Mouse (Mus musculus) forebrain, embryonic 16.5 days (tissue): ENCODE measurements around the gene Sirt6. TPM values are rescaled to one million over a fixed set of nuclear protein-coding genes. Genes with fewer than 3 reads are reported as not detected.

Experiments used
- ATAC-seq: fragments of 200-750 bp; cut with Nextera tagmentation; 2 replicates; pipeline ENCODE4 v1.8.0; 2017; ENCODE audit warnings: mild to moderate bottlenecking, moderate library complexity
- H3K27ac ChIP-seq: fragments of 300-500 bp; sonication (generic); 2 replicates; pipeline ENCODE4 v1.5.1; 2014; ENCODE audit warnings: low read length, control low read depth
- H3K27me3 ChIP-seq: fragments of 300-500 bp; sonication (generic); replicated peaks from 2 replicates; pipeline ENCODE4 v1.6.1; 2014; ENCODE audit warnings: low read length; ENCODE audit not compliant: control insufficient read depth, insufficient read depth
- H3K36me3 ChIP-seq: fragments of 300-500 bp; sonication (generic); 2 replicates; pipeline ENCODE4 v1.6.1; 2014; ENCODE audit not compliant: control insufficient read depth, insufficient read depth
- H3K4me1 ChIP-seq: fragments of 300-500 bp; sonication (generic); replicated peaks from 2 replicates; pipeline ENCODE4 v1.6.1; 2014; ENCODE audit warnings: low read length; ENCODE audit not compliant: control insufficient read depth, insufficient read depth
- H3K4me2 ChIP-seq: fragments of 300-500 bp; sonication (generic); 2 replicates; pipeline ENCODE4 v1.6.1; 2014; ENCODE audit warnings: mild to moderate bottlenecking, low read length, control low read depth
- H3K4me3 ChIP-seq: fragments of 300-500 bp; sonication (generic); replicated peaks from 2 replicates; pipeline ENCODE4 v1.5.1; 2014; ENCODE audit warnings: mild to moderate bottlenecking, low read length, control low read depth
- H3K9ac ChIP-seq: fragments of 300-500 bp; sonication (generic); replicated peaks from 2 replicates; pipeline ENCODE4 v1.6.1; 2014; ENCODE audit warnings: low read depth, low read length, control low read depth
- H3K9me3 ChIP-seq: fragments of 300-500 bp; sonication (generic); 2 replicates; pipeline ENCODE4 v1.6.1; 2016; ENCODE audit warnings: low read length; ENCODE audit not compliant: control insufficient read depth
- WGBS: fragments of 180-500 bp; shearing (Covaris S2); extraction: QIAGEN DNeasy Blood & Tissue Kit; methylation state at CpG from one replicate; pipeline ENCODE4 v1.1.7; 2014; 5-methylcytosine and 5-hydroxymethylcytosine counted together
- polyA plus RNA-seq: library from polyadenylated mRNA; unstranded; fragments of >200 nt; fragmentation: Nextera tagmentation; extraction: Ambion mirVana; gene quantifications from 2 replicates; pipeline ENCODE4 v1.2.1, GENCODE M21; 2015

Gene Sirt6
- polyA plus RNA-seq, 1 experiment from 2014 or later = 55.1 TPM

GRCm38 (mm10) chr10:81591846-81592245 lies 35.8 kb downstream of the Sirt6 start:
- no peak for ATAC-seq
- WGBS = 71% methylated on average over 9 of the region's 9 CpGs
- peaks cover 16% of the 10 kb centered on the region for H3K4me1 ChIP-seq
- no peak overlapping the region for H3K4me2 ChIP-seq
- H3K9ac ChIP-seq = no peak overlapping the region
- H3K27me3 ChIP-seq = peaks cover 24% of the 10 kb centered on the region
- H3K27ac ChIP-seq = no peak overlapping the region
- no peaks in the 10 kb centered on the region for H3K36me3 ChIP-seq
- no peaks in the 10 kb centered on the region for H3K9me3 ChIP-seq
- H3K4me3 ChIP-seq = no peak overlapping the region

- H3K27me3 ChIP-seq = peaks cover 9% of the 10 kb centered on the region
- ATAC-seq = no peak
- 66% methylated on average over 7 of the region's 7 CpGs for WGBS
These were observed 38.9 kb downstream of the Sirt6 start for GRCm38 (mm10) chr10:81588739-81589138.

GRCm38 (mm10) chr10:81583347-81583746 lies 44.2 kb downstream of the Sirt6 start:
- Histone ChIP-seq H3K4me2 (no peak overlapping the region), H3K4me1 (no peaks in the 10 kb centered on the region), H3K27ac (no peak overlapping the region), H3K27me3 (peaks cover 16% of the 10 kb centered on the region), H3K4me3 (no peak overlapping the region), H3K9ac (no peak overlapping the region), H3K36me3 (no peaks in the 10 kb centered on the region), H3K9me3 (no peaks in the 10 kb centered on the region)
- ATAC-seq = no peak
- WGBS = 44% methylated on average over 6 of the region's 6 CpGs

More at GRCm38 (mm10) chr10:81588739-81589138, 38.9 kb downstream of the Sirt6 start:
- Histone ChIP-seq H3K9me3 (no peaks in the 10 kb centered on the region), H3K4me2 (no peak overlapping the region), H3K4me1 (no peaks in the 10 kb centered on the region), H3K27ac (no peak overlapping the region), H3K36me3 (no peaks in the 10 kb centered on the region), H3K9ac (no peak overlapping the region), H3K4me3 (no peak overlapping the region)

GRCm38 (mm10) chr10:81580441-81581070 lies 47.0 kb downstream of the Sirt6 start:
- Histone ChIP-seq H3K9ac (no peak overlapping the region; the same call in 1 of the 2 replicates), H3K4me3 (no peak overlapping the region), H3K9me3 (no peaks in the 10 kb centered on the region), H3K4me2 (no peak overlapping the region), H3K27me3 (peaks cover 23% of the 10 kb centered on the region), H3K27ac (no peak overlapping the region), H3K4me1 (peaks cover 4% of the 10 kb centered on the region), H3K36me3 (no peaks in the 10 kb centered on the region)
- ATAC-seq = no peak
- WGBS = 64% methylated on average over 25 of the region's 25 CpGs

GRCm38 (mm10) chr10:81579967-81580366 lies 47.6 kb downstream of the Sirt6 start:
- Histone ChIP-seq H3K27me3 (peaks cover 23% of the 10 kb centered on the region), H3K4me3 (no peak overlapping the region)
- 66% methylated on average over 4 of the region's 4 CpGs for WGBS

GRCm38 (mm10) chr10:81575695-81576094 lies 51.9 kb downstream of the Sirt6 start:
- peaks cover 40% of the 10 kb centered on the region for H3K27me3 ChIP-seq
- H3K4me3 ChIP-seq = peak overlapping the region; percentile 71
- no peak overlapping the region; the same call in 1 of the 2 replicates for H3K27ac ChIP-seq
- no peak for ATAC-seq
- peak overlapping the region; percentile 71 for H3K4me2 ChIP-seq
- H3K9ac ChIP-seq = peak overlapping the region; percentile 71
- no peaks in the 10 kb centered on the region for H3K36me3 ChIP-seq
- H3K9me3 ChIP-seq = no peaks in the 10 kb centered on the region
- H3K4me1 ChIP-seq = peaks cover 28% of the 10 kb centered on the region
- 5% methylated on average over 6 of the region's 6 CpGs for WGBS

More at GRCm38 (mm10) chr10:81579967-81580366, 47.6 kb downstream of the Sirt6 start:
- no peak overlapping the region for H3K4me2 ChIP-seq
- no peak for ATAC-seq
- H3K9ac ChIP-seq = no peak overlapping the region; the same call in 1 of the 2 replicates
- no peaks in the 10 kb centered on the region for H3K36me3 ChIP-seq
- H3K9me3 ChIP-seq = no peaks in the 10 kb centered on the region
- no peak overlapping the region for H3K27ac ChIP-seq
- peaks cover 7% of the 10 kb centered on the region for H3K4me1 ChIP-seq

GRCm38 (mm10) chr10:81575208-81575631 lies 52.4 kb downstream of the Sirt6 start:
- Histone ChIP-seq H3K4me3 (peak overlapping the region; percentile 71), H3K27ac (no peak overlapping the region; the same call in 1 of the 2 replicates), H3K9ac (peak overlapping the region; percentile 71), H3K4me2 (peak overlapping the region; percentile 71), H3K9me3 (no peaks in the 10 kb centered on the region), H3K4me1 (peaks cover 33% of the 10 kb centered on the region), H3K36me3 (no peaks in the 10 kb centered on the region), H3K27me3 (peaks cover 35% of the 10 kb centered on the region)
- 0% methylated on average over 30 of the region's 30 CpGs for WGBS
- ATAC-seq = no peak

GRCm38 (mm10) chr10:81574081-81575056 lies 53.2 kb downstream of the Sirt6 start, which contains the start of gene Tle2:
TSS of gene Tle2 (plus strand) at chr10:81574561.
- Histone ChIP-seq H3K9me3 (no peaks in the 10 kb centered on the region), H3K36me3 (no peaks in the 10 kb centered on the region), H3K4me3 (peak within 1 kb of the TSS; percentile 71), H3K4me1 (peaks cover 40% of the 10 kb centered on the region), H3K27me3 (peaks cover 35% of the 10 kb centered on the region), H3K4me2 (peak within 1 kb of the TSS; percentile 71), H3K9ac (peak within 1 kb of the TSS; percentile 71), H3K27ac (no peak within 1 kb of the TSS; the same call in 1 of the 2 replicates)
- no peak for ATAC-seq
- 16% methylated on average over 10 of the region's 10 CpGs for WGBS

GRCm38 (mm10) chr10:81572975-81573374 lies 54.6 kb downstream of the Sirt6 start:
- no peak overlapping the region for H3K4me2 ChIP-seq
- no peaks in the 10 kb centered on the region for H3K9me3 ChIP-seq
- H3K27ac ChIP-seq = no peak overlapping the region
- H3K4me1 ChIP-seq = peaks cover 50% of the 10 kb centered on the region
- H3K27me3 ChIP-seq = peaks cover 35% of the 10 kb centered on the region
- no peaks in the 10 kb centered on the region for H3K36me3 ChIP-seq
- no peak overlapping the region for H3K4me3 ChIP-seq
- WGBS = 10% methylated on average over 9 of the region's 9 CpGs
- H3K9ac ChIP-seq = no peak overlapping the region
- ATAC-seq = no peak
